Mouse (Mus musculus): ENCODE results near the gene Gpld1.

DNA sequence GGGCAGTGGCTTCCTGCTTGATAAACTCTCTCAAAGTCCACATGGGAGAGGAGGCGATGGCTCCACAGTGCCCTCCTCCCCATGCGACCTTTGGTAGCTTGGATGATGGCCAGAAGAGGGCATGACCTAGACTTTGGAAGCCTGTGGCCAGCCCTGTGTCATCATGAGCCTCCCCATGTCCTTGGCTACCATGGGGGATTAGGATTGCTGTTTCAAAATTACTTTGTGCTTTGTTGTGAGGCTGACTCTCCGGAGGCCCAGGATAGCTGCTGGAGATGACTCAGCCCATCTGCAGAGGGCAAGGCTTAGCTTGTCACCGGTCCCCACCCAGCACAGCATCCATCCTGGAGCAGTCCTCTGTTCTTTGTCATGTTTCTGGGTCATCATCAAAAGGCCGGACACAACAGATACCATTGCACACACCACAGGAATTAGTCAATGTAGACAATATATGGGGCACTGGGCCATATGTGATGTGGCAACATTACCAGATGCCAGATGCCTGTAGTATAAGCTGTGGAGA lies 34.9 kb downstream of the Gpld1 start:
- TF ChIP-seq POLR2A (IDR thresholded peaks at IDR 0.05; ENCODE audit: insufficient read depth, low read length) (no peak), CTCF (IDR thresholded peaks at IDR 0.05; ENCODE audit: low read depth, low read length) (no peak)
